Mouse (Mus musculus) C2C12 (cell line): ENCODE results near the gene Olfr1359.

Experiments used
- CTCF ChIP-seq: IDR thresholded peaks from one replicate; pipeline ENCODE4 v1.5.1; 2011; ENCODE audit not compliant: control insufficient read depth, insufficient read depth, insufficient read length
- MAX ChIP-seq: IDR thresholded peaks from one replicate; pipeline ENCODE4 v1.6.1; 2011; ENCODE audit warnings: mild to moderate bottlenecking, control low read depth

DNA sequence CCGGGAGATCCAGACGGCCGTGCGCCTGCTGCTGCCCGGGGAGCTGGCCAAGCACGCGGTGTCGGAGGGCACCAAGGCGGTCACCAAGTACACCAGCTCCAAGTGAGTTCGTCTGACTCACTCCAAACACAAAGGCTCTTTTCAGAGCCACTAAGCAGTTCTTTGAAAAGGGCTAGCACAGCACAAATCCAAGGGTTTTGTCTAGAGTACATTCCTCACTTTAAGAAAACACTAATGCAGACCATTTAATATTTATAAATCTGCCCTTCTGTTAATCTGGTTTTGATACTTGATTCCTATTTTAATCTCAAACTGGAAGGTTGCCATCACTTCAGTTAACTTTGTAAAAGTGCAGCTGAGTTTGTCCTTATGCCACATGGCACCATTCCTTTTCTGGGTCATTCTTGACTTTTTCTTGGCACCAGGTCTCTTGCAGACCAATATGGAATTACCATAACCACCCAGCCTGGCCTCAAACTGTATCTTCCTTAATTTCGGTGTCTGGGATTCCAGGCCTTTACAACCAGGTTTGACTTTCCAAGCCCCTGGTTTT, 24.5 kb downstream of the Olfr1359 start:
- no peak for TF ChIP-seq CTCF
- TF ChIP-seq MAX: no peak
